Mouse (Mus musculus) kidney, embryonic 15.5 days (tissue): ENCODE measurements around the gene 2410131K14Rik. TPM values are rescaled to one million over a fixed set of nuclear protein-coding genes. Genes with fewer than 3 reads are reported as not detected.

Source experiments
- ATAC-seq: fragments of 200-750 bp; cut with Nextera tagmentation; replicated peaks from 2 replicates; pipeline ENCODE4 v1.8.0; 2017; ENCODE audit warnings: moderate TSS enrichment; ENCODE audit not compliant: low FRiP score
- H3K27ac ChIP-seq: fragments of 300-500 bp; sonication (generic); 2 replicates; pipeline ENCODE4 v1.5.1; 2015; ENCODE audit warnings: mild to moderate bottlenecking, inconsistent platforms
- H3K27me3 ChIP-seq: fragments of 300-500 bp; sonication (generic); 2 replicates; pipeline ENCODE4 v1.6.1; 2015; ENCODE audit warnings: inconsistent platforms
- H3K36me3 ChIP-seq: fragments of 300-500 bp; sonication (generic); 2 replicates; pipeline ENCODE4 v1.6.1; 2015; ENCODE audit warnings: inconsistent platforms
- H3K4me1 ChIP-seq: fragments of 300-500 bp; sonication (generic); 2 replicates; pipeline ENCODE4 v1.6.1; 2015; ENCODE audit warnings: inconsistent platforms
- H3K4me2 ChIP-seq: fragments of 300-500 bp; sonication (generic); 2 replicates; pipeline ENCODE4 v1.6.1; 2015; ENCODE audit warnings: moderate library complexity, mild to moderate bottlenecking, inconsistent platforms
- H3K4me3 ChIP-seq: fragments of 300-500 bp; sonication (generic); replicated peaks from 2 replicates; pipeline ENCODE4 v1.5.1; 2015; ENCODE audit warnings: mild to moderate bottlenecking, inconsistent platforms
- H3K9ac ChIP-seq: fragments of 300-500 bp; sonication (generic); 2 replicates; pipeline ENCODE4 v1.6.1; 2015; ENCODE audit warnings: mild to moderate bottlenecking, inconsistent platforms
- H3K9me3 ChIP-seq: fragments of 300-500 bp; sonication (generic); replicated peaks from 2 replicates; pipeline ENCODE4 v1.6.1; 2016; ENCODE audit warnings: inconsistent platforms
- WGBS: fragments of 180-500 bp; shearing (Covaris S2); methylation state at CpG from one replicate; pipeline ENCODE4 v1.1.7; 2015; ENCODE audit warnings: mixed read lengths; 5-methylcytosine and 5-hydroxymethylcytosine counted together
- polyA plus RNA-seq: library from polyadenylated mRNA; unstranded; fragments of >200 nt; fragmentation: Nextera tagmentation; extraction: Ambion mirVana; gene quantifications from 2 replicates; pipeline ENCODE4 v1.2.1, GENCODE M21; 2015

2410131K14Rik gene
- polyA plus RNA-seq, 1 experiment from 2014 or later, result 9.0 TPM

GRCm38 (mm10) chr5:118239671-118240070, 5.4 kb upstream of the 2410131K14Rik start:
- no peak for ATAC-seq
- no peak overlapping the region for H3K4me2 ChIP-seq
- H3K4me1 ChIP-seq, result peaks cover 5% of the 10 kb centered on the region
- H3K4me3 ChIP-seq, result no peak overlapping the region
- H3K9ac ChIP-seq, result no peak overlapping the region
- no peaks in the 10 kb centered on the region for H3K9me3 ChIP-seq
- peaks cover 12% of the 10 kb centered on the region; the same call in 1 of the 2 replicates for H3K36me3 ChIP-seq
- no peaks in the 10 kb centered on the region for H3K27me3 ChIP-seq
- H3K27ac ChIP-seq, result no peak overlapping the region
- 83% methylated on average over 12 of the region's 12 CpGs for WGBS

- WGBS, result 5% methylated on average over 15 of the region's 15 CpGs
- peak overlapping the region; percentile 86 for H3K4me3 ChIP-seq
- peak; percentile 34 for ATAC-seq
These were observed 730 bp downstream of the 2410131K14Rik start for GRCm38 (mm10) chr5:118245606-118246308.

GRCm38 (mm10) chr5:118247378-118247777, 2.4 kb downstream of the 2410131K14Rik start:
- Histone ChIP-seq H3K4me3 (no peak overlapping the region), H3K27me3 (no peaks in the 10 kb centered on the region), H3K9me3 (no peaks in the 10 kb centered on the region), H3K4me1 (peaks cover 18% of the 10 kb centered on the region), H3K36me3 (peaks cover 29% of the 10 kb centered on the region), H3K4me2 (no peak overlapping the region), H3K27ac (no peak overlapping the region), H3K9ac (no peak overlapping the region)
- ATAC-seq, result no peak
- 86% methylated on average over 8 of the region's 8 CpGs for WGBS

More at GRCm38 (mm10) chr5:118245606-118246308, 730 bp downstream of the 2410131K14Rik start:
- Histone ChIP-seq H3K9me3 (no peaks in the 10 kb centered on the region), H3K4me2 (peak overlapping the region; percentile 86), H3K36me3 (peaks cover 39% of the 10 kb centered on the region), H3K9ac (peak overlapping the region; percentile 73), H3K4me1 (peaks cover 18% of the 10 kb centered on the region), H3K27ac (peak overlapping the region; percentile 89), H3K27me3 (no peaks in the 10 kb centered on the region)

- Histone ChIP-seq H3K4me3 (no peak overlapping the region), H3K4me1 (peaks cover 9% of the 10 kb centered on the region), H3K9me3 (no peaks in the 10 kb centered on the region), H3K9ac (no peak overlapping the region), H3K27me3 (no peaks in the 10 kb centered on the region), H3K27ac (no peak overlapping the region), H3K36me3 (peaks cover 27% of the 10 kb centered on the region), H3K4me2 (no peak overlapping the region)
- WGBS, result 78% methylated on average over 5 of the region's 7 CpGs
- ATAC-seq, result no peak
These were observed 6.0 kb downstream of the 2410131K14Rik start for GRCm38 (mm10) chr5:118250987-118251386.

- H3K36me3 ChIP-seq, result peaks cover 36% of the 10 kb centered on the region
- no peak overlapping the region for H3K4me2 ChIP-seq
- no peaks in the 10 kb centered on the region for H3K27me3 ChIP-seq
- ATAC-seq, result no peak
- H3K9me3 ChIP-seq, result no peaks in the 10 kb centered on the region
- WGBS, result 86% methylated on average over 3 of the region's 3 CpGs
- H3K4me3 ChIP-seq, result no peak overlapping the region
- no peak overlapping the region for H3K9ac ChIP-seq
- H3K4me1 ChIP-seq, result no peaks in the 10 kb centered on the region
- no peak overlapping the region for H3K27ac ChIP-seq
These were observed 8.5 kb downstream of the 2410131K14Rik start for GRCm38 (mm10) chr5:118253551-118253950.

GRCm38 (mm10) chr5:118256981-118257380, 12.0 kb downstream of the 2410131K14Rik start:
- no peaks in the 10 kb centered on the region for H3K27me3 ChIP-seq
- peaks cover 54% of the 10 kb centered on the region for H3K36me3 ChIP-seq
- no peak overlapping the region for H3K27ac ChIP-seq
- 94% methylated on average over 4 of the region's 4 CpGs for WGBS
- no peaks in the 10 kb centered on the region for H3K4me1 ChIP-seq
- H3K9me3 ChIP-seq, result no peaks in the 10 kb centered on the region
- ATAC-seq, result no peak
- H3K4me3 ChIP-seq, result no peak overlapping the region
- no peak overlapping the region for H3K4me2 ChIP-seq
- no peak overlapping the region for H3K9ac ChIP-seq

GRCm38 (mm10) chr5:118259152-118259551, 14.1 kb downstream of the 2410131K14Rik start:
- Histone ChIP-seq H3K36me3 (peaks cover 66% of the 10 kb centered on the region), H3K27ac (no peak overlapping the region), H3K9me3 (no peaks in the 10 kb centered on the region), H3K4me1 (no peaks in the 10 kb centered on the region), H3K9ac (no peak overlapping the region), H3K4me3 (no peak overlapping the region), H3K27me3 (no peaks in the 10 kb centered on the region), H3K4me2 (no peak overlapping the region)
- 74% methylated on average over 6 of the region's 6 CpGs for WGBS
- no peak for ATAC-seq

GRCm38 (mm10) chr5:118259636-118260035, 14.6 kb downstream of the 2410131K14Rik start:
- Histone ChIP-seq H3K4me1 (no peaks in the 10 kb centered on the region), H3K4me2 (no peak overlapping the region), H3K9ac (no peak overlapping the region), H3K36me3 (peaks cover 66% of the 10 kb centered on the region), H3K27ac (no peak overlapping the region), H3K27me3 (no peaks in the 10 kb centered on the region), H3K9me3 (no peaks in the 10 kb centered on the region), H3K4me3 (no peak overlapping the region)
- ATAC-seq, result no peak
- WGBS, result 86% methylated on average over 6 of the region's 6 CpGs

GRCm38 (mm10) chr5:118260055-118260454, 15.0 kb downstream of the 2410131K14Rik start:
- H3K36me3 ChIP-seq, result peaks cover 66% of the 10 kb centered on the region
- no peaks in the 10 kb centered on the region for H3K4me1 ChIP-seq
- 83% methylated on average over 10 of the region's 10 CpGs for WGBS
- H3K9ac ChIP-seq, result no peak overlapping the region
- no peak overlapping the region for H3K27ac ChIP-seq
- no peaks in the 10 kb centered on the region for H3K27me3 ChIP-seq
- no peak for ATAC-seq
- H3K4me3 ChIP-seq, result no peak overlapping the region
- H3K9me3 ChIP-seq, result no peaks in the 10 kb centered on the region
- no peak overlapping the region for H3K4me2 ChIP-seq

- no peak overlapping the region for H3K27ac ChIP-seq
- H3K27me3 ChIP-seq, result no peaks in the 10 kb centered on the region
- no peak for ATAC-seq
- peaks cover 66% of the 10 kb centered on the region for H3K36me3 ChIP-seq
- no peak overlapping the region for H3K4me3 ChIP-seq
- H3K4me1 ChIP-seq, result no peaks in the 10 kb centered on the region
- H3K9me3 ChIP-seq, result no peaks in the 10 kb centered on the region
- H3K4me2 ChIP-seq, result no peak overlapping the region
- WGBS, result 92% methylated on average over 11 of the region's 11 CpGs
- H3K9ac ChIP-seq, result no peak overlapping the region
These were observed 15.6 kb downstream of the 2410131K14Rik start for GRCm38 (mm10) chr5:118260642-118261041.

- Histone ChIP-seq H3K4me2 (no peak overlapping the region), H3K27me3 (no peaks in the 10 kb centered on the region), H3K4me1 (no peaks in the 10 kb centered on the region), H3K9me3 (no peaks in the 10 kb centered on the region), H3K36me3 (peaks cover 65% of the 10 kb centered on the region), H3K27ac (no peak overlapping the region), H3K4me3 (no peak overlapping the region), H3K9ac (no peak overlapping the region)
- no peak for ATAC-seq
- WGBS, result 89% methylated on average over 9 of the region's 9 CpGs
These were observed 16.2 kb downstream of the 2410131K14Rik start for GRCm38 (mm10) chr5:118261181-118261580.

GRCm38 (mm10) chr5:118262418-118262817, 17.4 kb downstream of the 2410131K14Rik start:
- H3K4me3 ChIP-seq, result no peak overlapping the region
- H3K4me1 ChIP-seq, result no peaks in the 10 kb centered on the region
- no peak overlapping the region for H3K9ac ChIP-seq
- no peak for ATAC-seq
- 87% methylated on average over 8 of the region's 8 CpGs for WGBS
- no peak overlapping the region for H3K27ac ChIP-seq
- H3K27me3 ChIP-seq, result peaks cover 6% of the 10 kb centered on the region; the same call in 1 of the 2 replicates
- no peak overlapping the region for H3K4me2 ChIP-seq
- H3K9me3 ChIP-seq, result no peaks in the 10 kb centered on the region
- peaks cover 53% of the 10 kb centered on the region for H3K36me3 ChIP-seq

- Histone ChIP-seq H3K27me3 (peaks cover 16% of the 10 kb centered on the region), H3K36me3 (peaks cover 38% of the 10 kb centered on the region), H3K4me3 (no peak overlapping the region), H3K4me2 (no peak overlapping the region), H3K9me3 (no peaks in the 10 kb centered on the region), H3K4me1 (peaks cover 7% of the 10 kb centered on the region), H3K27ac (no peak overlapping the region), H3K9ac (no peak overlapping the region)
- ATAC-seq, result no peak
- WGBS, result 68% methylated on average over 9 of the region's 9 CpGs
These were observed 19.3 kb downstream of the 2410131K14Rik start for GRCm38 (mm10) chr5:118264279-118264678.
